Mouse (Mus musculus) ES-E14 (cell line): ENCODE measurements at regions not wholly inside any gene's neighbourhood (a gene's known extent, or its start where the extent isn't known, plus 50 kb on each side); places are given as distances from the start of the nearest gene placed in this dataset.

Source experiments
- DNase-seq: peaks from one replicate; pipeline ENCODE4 v3.0.0-alpha.2; 2013; ENCODE audit warnings: low read depth, low spot score
- H3K27ac ChIP-seq: 2 replicates; pipeline ENCODE4 v1.5.1; 2012; ENCODE audit warnings: low read depth, mild to moderate bottlenecking, low read length, moderate library complexity, mixed read lengths; ENCODE audit not compliant: poor library complexity, insufficient read depth, severe bottlenecking
- H3K36me3 ChIP-seq: 2 replicates; pipeline ENCODE4 v1.6.1; 2012; ENCODE audit warnings: mild to moderate bottlenecking, low read length, moderate library complexity, mixed read lengths; ENCODE audit not compliant: control insufficient read depth, poor library complexity, insufficient read depth, severe bottlenecking
- H3K4me1 ChIP-seq, 2 experiments: fragments of 150-350 bp in 1 of 2; sonication (generic) in 1 of 2; 2 replicates each; pipeline ENCODE4 v1.6.1; 2012; ENCODE audit warnings: low read length in 2 of 2, mild to moderate bottlenecking in 1 of 2, mixed read lengths in 1 of 2; ENCODE audit not compliant: control insufficient read depth in 2 of 2, insufficient read depth in 2 of 2, poor library complexity in 1 of 2
- H3K4me3 ChIP-seq, 2 experiments: fragments of 150-350 bp in 1 of 2; sonication (generic) in 1 of 2; 2 replicates each; pipeline ENCODE4 v1.5.1; 2012; ENCODE audit warnings: low read length in 2 of 2, low read depth in 1 of 2, mild to moderate bottlenecking in 1 of 2, mixed read lengths in 1 of 2; ENCODE audit not compliant: insufficient read depth in 1 of 2, poor library complexity in 1 of 2, severe bottlenecking in 1 of 2
- H3K9ac ChIP-seq: 2 replicates; pipeline ENCODE4 v1.6.1; 2012; ENCODE audit warnings: low read depth, mild to moderate bottlenecking, low read length, mixed read lengths; ENCODE audit not compliant: poor library complexity, insufficient read depth, severe bottlenecking
- H3K9me3 ChIP-seq: fragments of 150-350 bp; sonication (generic); 2 replicates; pipeline ENCODE4 v1.6.1; 2012; ENCODE audit warnings: low read depth, mild to moderate bottlenecking, low read length; ENCODE audit not compliant: control insufficient read depth, insufficient read depth
- CHD2 ChIP-seq: IDR thresholded peaks from 2 replicates; pipeline ENCODE4 v1.6.1; 2014; ENCODE audit warnings: mild to moderate bottlenecking, low read depth, low read length, inconsistent platforms
- HCFC1 ChIP-seq: IDR thresholded peaks from 2 replicates; pipeline ENCODE4 v1.6.1; 2012; ENCODE audit warnings: low read length, inconsistent platforms, borderline replicate concordance; ENCODE audit not compliant: insufficient read depth
- MAFK ChIP-seq: IDR thresholded peaks from 2 replicates; pipeline ENCODE4 v1.6.1; 2014; ENCODE audit warnings: mild to moderate bottlenecking, low read depth, low read length, inconsistent platforms; ENCODE audit not compliant: insufficient read depth
- ZC3H11A ChIP-seq: IDR thresholded peaks from 2 replicates; pipeline ENCODE4 v1.6.1; 2012; ENCODE audit warnings: low read depth, mild to moderate bottlenecking, inconsistent platforms, low read length, borderline replicate concordance
- ZNF384 ChIP-seq: IDR thresholded peaks from 2 replicates; pipeline ENCODE4 v1.6.1; 2012; ENCODE audit warnings: low read depth, low read length, inconsistent platforms
- in situ Hi-C, 2 experiments: fragments of 600-800 bp; cut with MboI; formaldehyde crosslinking; loops; one replicate each; pipeline ENCODE4 v1.15.1; 2025; ENCODE audit warnings: low sequenced_read_pairs in 2 of 2, inconsistent platforms in 1 of 2; ENCODE audit not compliant: unreplicated experiment in 2 of 2

GRCm38 (mm10) chr17:82936836-82937235 is 278.3 kb upstream of the Pkdcc start:
- no peak for TF ChIP-seq ZNF384
- no peak for TF ChIP-seq CHD2
- no peak for TF ChIP-seq MAFK
- TF ChIP-seq ZC3H11A, result no peak
- no peak for TF ChIP-seq HCFC1
- DNase-seq, result no peak
- Histone ChIP-seq H3K9ac (no peak overlapping the region), H3K9me3 (no peaks in the 10 kb centered on the region), H3K4me1 (no peaks in the 10 kb centered on the region), H3K36me3 (no peaks in the 10 kb centered on the region), H3K4me3 (no peak overlapping the region), H3K27ac (no peak overlapping the region)
- in situ Hi-C loops, result no loop called here

- Histone ChIP-seq H3K36me3 (no peaks in the 10 kb centered on the region), H3K4me3 (no peak overlapping the region), H3K4me1 (no peaks in the 10 kb centered on the region), H3K9ac (no peak overlapping the region), H3K9me3 (no peaks in the 10 kb centered on the region), H3K27ac (no peak overlapping the region)
- no peak for TF ChIP-seq MAFK
- TF ChIP-seq ZC3H11A, result no peak
- TF ChIP-seq ZNF384, result no peak
- no peak for TF ChIP-seq HCFC1
- no peak for TF ChIP-seq CHD2
- in situ Hi-C loops, result no loop called here
- DNase-seq, result no peak
Measured at GRCm38 (mm10) chr17:82946083-82946482, 269.0 kb upstream of the Pkdcc start.

DNA sequence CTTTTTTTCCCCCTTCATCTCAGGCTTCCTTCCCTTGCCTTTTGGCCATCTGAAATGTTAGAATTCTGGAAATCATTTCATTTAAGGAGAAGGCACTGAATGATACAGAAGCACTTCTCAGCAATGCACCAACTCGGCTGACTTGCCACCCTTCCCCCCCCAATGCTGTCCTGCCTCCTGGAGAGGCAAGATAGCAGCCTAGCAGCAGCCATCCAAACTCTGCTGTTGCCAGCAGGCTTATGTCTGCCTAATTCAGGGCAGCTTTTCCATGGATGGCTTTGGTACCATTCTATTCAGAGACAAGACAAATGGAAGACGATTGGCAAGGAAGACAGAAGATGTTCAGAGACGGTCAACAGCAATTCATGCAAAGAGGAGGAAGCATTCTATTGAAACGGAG is 265.3 kb upstream of the Pkdcc start:
- Histone ChIP-seq H3K9me3 (no peaks in the 10 kb centered on the region), H3K4me1 (no peaks in the 10 kb centered on the region), H3K4me3 (no peak overlapping the region), H3K36me3 (no peaks in the 10 kb centered on the region), H3K27ac (no peak overlapping the region), H3K9ac (no peak overlapping the region)
- no peak for DNase-seq
- TF ChIP-seq MAFK (no peak), HCFC1 (no peak), CHD2 (no peak), ZNF384 (no peak), ZC3H11A (no peak)
- in situ Hi-C loops, result no loop called here

- TF ChIP-seq ZNF384 (no peak), CHD2 (no peak), HCFC1 (no peak), MAFK (no peak), ZC3H11A (no peak)
- Histone ChIP-seq H3K4me3 (no peak overlapping the region), H3K9me3 (no peaks in the 10 kb centered on the region), H3K36me3 (no peaks in the 10 kb centered on the region), H3K4me1 (no peaks in the 10 kb centered on the region), H3K9ac (no peak overlapping the region), H3K27ac (no peak overlapping the region)
- no peak for DNase-seq
- in situ Hi-C loops, result no loop called here
Measured at GRCm38 (mm10) chr17:82950268-82950667, 264.8 kb upstream of the Pkdcc start.

- H3K36me3 ChIP-seq, result no peaks in the 10 kb centered on the region
- no peaks in the 10 kb centered on the region for H3K9me3 ChIP-seq
- H3K4me1 ChIP-seq, result no peaks in the 10 kb centered on the region
- DNase-seq, result peak; percentile 71
- H3K27ac ChIP-seq, result no peak overlapping the region
- in situ Hi-C loops, result no loop called here
- H3K9ac ChIP-seq, result no peak overlapping the region
- TF ChIP-seq CHD2, result no peak
- peak; percentile 41; the same call in 1 of the 2 replicates for TF ChIP-seq ZC3H11A
- no peak overlapping the region for H3K4me3 ChIP-seq
Measured at GRCm38 (mm10) chr17:82957409-82957808, 257.7 kb upstream of the Pkdcc start.
